Comparison of ENCODE assay signal across 24 mouse cellular contexts in the genomic region with DNA sequence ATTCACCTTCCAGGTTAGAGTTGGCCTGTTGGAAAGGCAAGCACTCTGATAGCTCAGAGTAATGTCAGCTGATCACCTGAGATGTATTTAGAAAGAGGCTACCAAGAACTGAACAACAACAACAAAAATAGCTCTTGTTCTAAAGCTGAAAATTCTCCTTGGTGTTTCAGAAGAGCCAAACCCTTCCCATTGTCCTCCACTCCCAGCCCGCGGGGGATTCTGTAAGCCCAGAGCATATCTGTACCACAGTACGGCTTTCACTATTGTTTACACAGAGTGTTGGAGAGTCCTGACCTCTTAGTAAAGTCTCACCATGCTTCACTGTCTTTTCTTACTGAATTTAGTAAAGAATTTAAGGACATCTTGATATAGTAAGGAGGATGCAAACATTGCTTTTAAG.
DNase-seq lines count a peak whose midpoint lies in the region; TF ChIP-seq lines count a peak whose summit lies in the region.
"Had no signal": no experiment of that assay in that cellular context is flagged by ENCODE, and none has a peak within 500 bp of the region (broad histone marks: within the 10 kb centered on the region; RNA-seq: fewer than 3 reads in every experiment).

No protein-coding gene starts in this region.

- H3K4me3 ChIP-seq in left cerebral cortex, adult 2 months, result no peak overlapping the region
- H3K4me3 ChIP-seq: embryonic facial prominence, embryonic 10.5 days; embryonic facial prominence, embryonic 13.5 days; erythroblast, embryonic 14.5 days; forebrain, embryonic 12.5 days; forebrain, embryonic 15.5 days; heart, embryonic 10.5 days; heart, embryonic 13.5 days; hindbrain, embryonic 12.5 days; intestine, embryonic 15.5 days had no signal

- peak overlapping the region; percentile 52 for H3K27ac ChIP-seq in left cerebral cortex, adult 2 months
- H3K27ac ChIP-seq: embryonic facial prominence, embryonic 10.5 days; embryonic facial prominence, embryonic 13.5 days; forebrain, embryonic 12.5 days; forebrain, embryonic 15.5 days; heart, embryonic 10.5 days; heart, embryonic 13.5 days; hindbrain, embryonic 12.5 days; intestine, embryonic 15.5 days had no signal

- intact Hi-C loops in left cerebral cortex, adult 2 months (cut with DNase I), result no loop called here
- intact Hi-C loops in left cerebral cortex, postnatal 25 days (cut with DNase I), result no loop called here
- intact Hi-C loops in left cerebral cortex, postnatal 4 days (cut with DNase I), result no loop called here

- TF ChIP-seq CTCF in left cerebral cortex, adult 2 months (IDR thresholded peaks at IDR 0.05), result no peak

- DNase-seq in heart, adult 11 months, result peak; percentile 80
- no peak for DNase-seq in heart, adult 9 months (ENCODE audit: low spot score in 2 of 2)
- no peak for DNase-seq in left cerebral cortex, adult 2 months (ENCODE audit: extremely low spot score in 1 of 2, low spot score in 2 of 2)
- no peak for DNase-seq in left cerebral cortex, postnatal 25 days (ENCODE audit: low spot score in 2 of 2)
- peak; percentile 77 for DNase-seq in R1 (ENCODE audit: low read depth, low spot score)
- no peak for DNase-seq in spleen, adult 12 weeks (ENCODE audit: low spot score)
- DNase-seq in left cerebral cortex, postnatal 4 days, result no peak
- DNase-seq: adrenal gland, postnatal 10 days; adrenal gland, postnatal 36 days; cerebellum, adult 11 months; cerebellum, adult 9-11 months; cerebellum, postnatal 25 days; embryo, embryonic 11 days; gastrocnemius, postnatal 25 days; heart, postnatal 14 days had no signal

Comparison
In these comparisons a context has a peak if more than half of its experiments do, and no peak if none do; other contexts are left out.
1. DNase-seq: peak in heart, adult 11 months (single experiment) and R1 (single experiment); none in heart, adult 9 months (0 of 2), left cerebral cortex, adult 2 months (0 of 2), left cerebral cortex, postnatal 25 days (0 of 2), spleen, adult 12 weeks (single experiment) and left cerebral cortex, postnatal 4 days (single experiment).